Mouse (Mus musculus) megakaryocyte, embryonic 14.5 days (primary cell): ENCODE measurements around the gene 2310033P09Rik. TPM values are rescaled to one million over a fixed set of nuclear protein-coding genes. Genes with fewer than 3 reads are reported as not detected.

ENCODE experiments used
- H3K27me3 ChIP-seq: replicated peaks from 2 replicates; pipeline ENCODE3; 2012; ENCODE audit warnings: inconsistent platforms
- H3K36me3 ChIP-seq: replicated peaks from 2 replicates; pipeline ENCODE3; 2012; ENCODE audit warnings: low read length, inconsistent platforms, mixed read lengths
- H3K4me1 ChIP-seq: 2 replicates; pipeline ENCODE4 v1.6.1; 2012; ENCODE audit warnings: inconsistent platforms
- H3K4me3 ChIP-seq: replicated peaks from 2 replicates; pipeline ENCODE3; 2012; ENCODE audit warnings: moderate library complexity, mild to moderate bottlenecking, inconsistent platforms
- H3K9me3 ChIP-seq: 2 replicates; pipeline ENCODE4 v1.6.1; 2012; ENCODE audit warnings: inconsistent platforms
- FLI1 ChIP-seq: IDR thresholded peaks from 2 replicates; pipeline ENCODE4 v1.6.1; 2012; ENCODE audit warnings: low read length, inconsistent platforms, mixed read lengths
- GATA1 ChIP-seq: IDR thresholded peaks from 3 replicates; pipeline ENCODE4 v1.6.1; 2012; ENCODE audit warnings: mixed read lengths, low read length, inconsistent platforms, borderline replicate concordance
- polyA plus RNA-seq: library from polyadenylated mRNA; stranded (reverse); fragments of >175 nt; gene quantifications from 2 replicates; pipeline ENCODE4 v1.2.3, GENCODE M21; 2012; ENCODE audit warnings: low replicate concordance; ENCODE audit not compliant: insufficient read depth

Gene 2310033P09Rik
- polyA plus RNA-seq, 1 experiment = 33.5 TPM

GRCm38 (mm10) chr11:59170549-59170948, 37.6 kb upstream of the 2310033P09Rik start:
- TF ChIP-seq GATA1 (no peak), FLI1 (no peak)
- no peaks in the 10 kb centered on the region for H3K9me3 ChIP-seq
- H3K4me3 ChIP-seq = no peak overlapping the region
- peaks cover 63% of the 10 kb centered on the region for H3K27me3 ChIP-seq
- H3K4me1 ChIP-seq = peaks cover 19% of the 10 kb centered on the region
- no peaks in the 10 kb centered on the region for H3K36me3 ChIP-seq

GRCm38 (mm10) chr11:59174189-59174838, 33.8 kb upstream of the 2310033P09Rik start:
- no peaks in the 10 kb centered on the region for H3K36me3 ChIP-seq
- peaks cover 89% of the 10 kb centered on the region for H3K27me3 ChIP-seq
- 0 out of 2 replicates have a peak, but pooled peaks cover 3% of the 10 kb centered on the region for H3K9me3 ChIP-seq
- H3K4me3 ChIP-seq = no peak overlapping the region
- H3K4me1 ChIP-seq = peaks cover 16% of the 10 kb centered on the region
- TF ChIP-seq GATA1 = no peak
- TF ChIP-seq FLI1 = no peak

- Histone ChIP-seq H3K27me3 (peaks cover 92% of the 10 kb centered on the region), H3K36me3 (no peaks in the 10 kb centered on the region), H3K4me3 (peak overlapping the region; percentile 50), H3K4me1 (peaks cover 16% of the 10 kb centered on the region), H3K9me3 (0 out of 2 replicates have a peak, but pooled peaks cover 3% of the 10 kb centered on the region)
- TF ChIP-seq FLI1 = no peak
- no peak for TF ChIP-seq GATA1
Measured at GRCm38 (mm10) chr11:59176475-59176874, 31.6 kb upstream of the 2310033P09Rik start.

GRCm38 (mm10) chr11:59176921-59177320, 31.2 kb upstream of the 2310033P09Rik start:
- Histone ChIP-seq H3K4me1 (peaks cover 16% of the 10 kb centered on the region), H3K36me3 (no peaks in the 10 kb centered on the region), H3K9me3 (0 out of 2 replicates have a peak, but pooled peaks cover 3% of the 10 kb centered on the region), H3K4me3 (peak overlapping the region; percentile 50), H3K27me3 (peaks cover 92% of the 10 kb centered on the region)
- TF ChIP-seq FLI1 = no peak
- no peak for TF ChIP-seq GATA1

- H3K4me1 ChIP-seq = peaks cover 17% of the 10 kb centered on the region
- H3K36me3 ChIP-seq = peaks cover 48% of the 10 kb centered on the region
- no peaks in the 10 kb centered on the region for H3K9me3 ChIP-seq
Measured at GRCm38 (mm10) chr11:59182864-59183331, 25.2 kb upstream of the 2310033P09Rik start, which contains the start of gene Gjc2. Gene Gjc2 (minus strand): TSS chr11:59183213.

GRCm38 (mm10) chr11:59183821-59184220, 24.3 kb upstream of the 2310033P09Rik start:
- Histone ChIP-seq H3K27me3 (peaks cover 42% of the 10 kb centered on the region), H3K36me3 (peaks cover 48% of the 10 kb centered on the region), H3K4me3 (no peak overlapping the region), H3K9me3 (no peaks in the 10 kb centered on the region), H3K4me1 (peaks cover 16% of the 10 kb centered on the region)
- TF ChIP-seq FLI1 = no peak
- TF ChIP-seq GATA1 = no peak

More at GRCm38 (mm10) chr11:59182864-59183331, 25.2 kb upstream of the 2310033P09Rik start, which contains the start of gene Gjc2:
- H3K4me3 ChIP-seq = no peak within 1 kb of the TSS
- peaks cover 48% of the 10 kb centered on the region for H3K27me3 ChIP-seq
- TF ChIP-seq GATA1 = no peak
- TF ChIP-seq FLI1 = no peak

- H3K27me3 ChIP-seq = peaks cover 29% of the 10 kb centered on the region
- no peaks in the 10 kb centered on the region for H3K9me3 ChIP-seq
- TF ChIP-seq FLI1 = no peak
- TF ChIP-seq GATA1 = no peak
- H3K4me3 ChIP-seq = no peak overlapping the region
- peaks cover 28% of the 10 kb centered on the region for H3K4me1 ChIP-seq
- peaks cover 48% of the 10 kb centered on the region for H3K36me3 ChIP-seq
Measured at GRCm38 (mm10) chr11:59185490-59185889, 22.6 kb upstream of the 2310033P09Rik start.

GRCm38 (mm10) chr11:59187706-59188105, 20.4 kb upstream of the 2310033P09Rik start:
- no peak for TF ChIP-seq FLI1
- no peak for TF ChIP-seq GATA1
- peaks cover 42% of the 10 kb centered on the region for H3K4me1 ChIP-seq
- peaks cover 44% of the 10 kb centered on the region for H3K36me3 ChIP-seq

GRCm38 (mm10) chr11:59191231-59192058, 16.7 kb upstream of the 2310033P09Rik start:
- peaks cover 11% of the 10 kb centered on the region for H3K36me3 ChIP-seq
- H3K27me3 ChIP-seq = peaks cover 11% of the 10 kb centered on the region
- H3K4me1 ChIP-seq = peaks cover 42% of the 10 kb centered on the region
- no peaks in the 10 kb centered on the region for H3K9me3 ChIP-seq
- H3K4me3 ChIP-seq = peak overlapping the region; percentile 98
- TF ChIP-seq GATA1 = no peak
- TF ChIP-seq FLI1 = no peak

More at GRCm38 (mm10) chr11:59187706-59188105, 20.4 kb upstream of the 2310033P09Rik start:
- Histone ChIP-seq H3K9me3 (no peaks in the 10 kb centered on the region), H3K4me3 (no peak overlapping the region), H3K27me3 (peaks cover 10% of the 10 kb centered on the region)

- TF ChIP-seq GATA1 (no peak), FLI1 (no peak)
- no peaks in the 10 kb centered on the region for H3K9me3 ChIP-seq
- H3K4me1 ChIP-seq = peaks cover 42% of the 10 kb centered on the region
- peaks cover 5% of the 10 kb centered on the region for H3K36me3 ChIP-seq
- peak within 1 kb of the TSS; percentile 98 for H3K4me3 ChIP-seq
- H3K27me3 ChIP-seq = peaks cover 11% of the 10 kb centered on the region
Measured at GRCm38 (mm10) chr11:59192059-59192386, 16.1 kb upstream of the 2310033P09Rik start, which contains the start of gene Guk1. Gene Guk1 (minus strand): TSS chr11:59192212.
